Mouse (Mus musculus) myocyte (in vitro differentiated cells): ENCODE measurements around the gene Msi2. TPM values are rescaled to one million over a fixed set of nuclear protein-coding genes. Genes with fewer than 3 reads are reported as not detected.

Experiments
- H3K27me3 ChIP-seq: one replicate; pipeline ENCODE4 v1.6.1; 2011; ENCODE audit not compliant: control insufficient read depth, insufficient read depth, insufficient read length
- H3K36me3 ChIP-seq: one replicate; pipeline ENCODE4 v1.6.1; 2011; ENCODE audit not compliant: control insufficient read depth, insufficient read depth
- H3K4me2 ChIP-seq: one replicate; pipeline ENCODE4 v1.6.1; 2011; ENCODE audit warnings: low read depth, control low read depth
- H3K4me3 ChIP-seq: one replicate; pipeline ENCODE4 v1.5.1; 2011; ENCODE audit warnings: mild to moderate bottlenecking, control low read depth, moderate library complexity
- H3K79me2 ChIP-seq: one replicate; pipeline ENCODE4 v1.6.1; 2011; ENCODE audit not compliant: control insufficient read depth, insufficient read depth
- H3ac ChIP-seq: one replicate; pipeline ENCODE4 v1.6.1; 2011; ENCODE audit not compliant: control insufficient read depth, insufficient read length
- CEBPB ChIP-seq: IDR thresholded peaks from 2 replicates; pipeline ENCODE4 v1.6.1; 2011; ENCODE audit warnings: mild to moderate bottlenecking, moderate library complexity; ENCODE audit not compliant: poor library complexity, insufficient read depth, severe bottlenecking
- E2F4 ChIP-seq: IDR thresholded peaks from one replicate; pipeline ENCODE4 v1.6.1; 2011; ENCODE audit warnings: mild to moderate bottlenecking, control low read depth, moderate library complexity; ENCODE audit not compliant: insufficient read depth
- MAX ChIP-seq: IDR thresholded peaks from one replicate; pipeline ENCODE4 v1.6.1; 2011; ENCODE audit warnings: low read depth, mild to moderate bottlenecking, control low read depth
- MYOD1 ChIP-seq, 3 experiments: IDR thresholded peaks; one replicate each; pipeline ENCODE4 v1.6.1; 2011; ENCODE audit warnings: control low read depth in 2 of 3, low read depth in 2 of 3, mild to moderate bottlenecking in 2 of 3, moderate library complexity in 1 of 3; ENCODE audit not compliant: insufficient read length in 2 of 3, control insufficient read depth in 1 of 3
- MYOG ChIP-seq, 3 experiments: IDR thresholded peaks; one replicate each; pipeline ENCODE4 v1.6.1; 2011; ENCODE audit warnings: control low read depth in 2 of 3, low read depth in 2 of 3, mild to moderate bottlenecking in 2 of 3; ENCODE audit not compliant: insufficient read length in 2 of 3, control insufficient read depth in 1 of 3, insufficient read depth in 1 of 3
- POLR2A ChIP-seq: IDR thresholded peaks from one replicate; pipeline ENCODE4 v1.6.1; 2011; ENCODE audit warnings: low read depth, mild to moderate bottlenecking, control low read depth, moderate library complexity; ENCODE audit not compliant: insufficient read length
- POLR2AphosphoS2 ChIP-seq: IDR thresholded peaks from one replicate; pipeline ENCODE4 v1.6.1; 2011; ENCODE audit warnings: low read depth, control low read depth; ENCODE audit not compliant: insufficient read length
- REST ChIP-seq: IDR thresholded peaks from one replicate; pipeline ENCODE4 v1.6.1; 2011; ENCODE audit warnings: mild to moderate bottlenecking, control low read depth, moderate library complexity; ENCODE audit not compliant: insufficient read depth, insufficient read length
- SRF ChIP-seq: IDR thresholded peaks from one replicate; pipeline ENCODE4 v1.6.1; 2011; ENCODE audit warnings: low read depth; ENCODE audit not compliant: control insufficient read depth, insufficient read length
- TCF12 ChIP-seq: IDR thresholded peaks from one replicate; pipeline ENCODE4 v1.6.1; 2011; ENCODE audit warnings: mild to moderate bottlenecking, control low read depth; ENCODE audit not compliant: poor library complexity, insufficient read depth, severe bottlenecking
- TCF3 ChIP-seq: IDR thresholded peaks from one replicate; pipeline ENCODE4 v1.6.1; 2011; ENCODE audit warnings: low read depth, control low read depth; ENCODE audit not compliant: insufficient read length
- USF1 ChIP-seq: IDR thresholded peaks from one replicate; pipeline ENCODE4 v1.6.1; 2011; ENCODE audit warnings: low read depth, mild to moderate bottlenecking, control low read depth, moderate library complexity
- polyA plus RNA-seq: library from polyadenylated mRNA; unstranded; fragments of >200 nt; fragmentation: generic; extraction: Trizol; gene quantifications from one replicate; pipeline ENCODE4 v1.2.1, GENCODE M21; 2012; ENCODE audit warnings: missing spikeins

Msi2 gene
- polyA plus RNA-seq, 1 experiment = 37.9 TPM

GRCm38 (mm10) chr11:88631084-88631931, 87.0 kb downstream of the Msi2 start:
- no peak for TF ChIP-seq SRF
- TF ChIP-seq USF1 = no peak
- no peak for TF ChIP-seq MYOD1 (IDR thresholded peaks at IDR 0.05; ENCODE audit: control insufficient read depth in 1 of 3, insufficient read length in 2 of 3, low read depth in 2 of 3)
- no peak for TF ChIP-seq TCF3
- TF ChIP-seq E2F4 = no peak
- no peak overlapping the region for H3K4me2 ChIP-seq
- H3K27me3 ChIP-seq = no peaks in the 10 kb centered on the region

GRCm38 (mm10) chr11:88629619-88630018, 88.7 kb downstream of the Msi2 start:
- Histone ChIP-seq H3K36me3 (peaks cover 4% of the 10 kb centered on the region), H3K27me3 (no peaks in the 10 kb centered on the region), H3K4me3 (no peak overlapping the region), H3ac (no peak overlapping the region), H3K79me2 (peaks cover 58% of the 10 kb centered on the region), H3K4me2 (no peak overlapping the region)
- no peak for TF ChIP-seq POLR2A
- TF ChIP-seq CEBPB = no peak
- TF ChIP-seq MYOG (IDR thresholded peaks at IDR 0.05; ENCODE audit: control insufficient read depth in 1 of 3, insufficient read depth in 1 of 3, insufficient read length in 2 of 3, low read depth in 2 of 3) = no peak
- no peak for TF ChIP-seq POLR2AphosphoS2
- TF ChIP-seq E2F4 = no peak
- TF ChIP-seq REST = no peak
- TF ChIP-seq MAX = no peak
- TF ChIP-seq MYOD1 (IDR thresholded peaks at IDR 0.05; ENCODE audit: control insufficient read depth in 1 of 3, insufficient read length in 2 of 3, low read depth in 2 of 3) = no peak
- TF ChIP-seq TCF3 = no peak
- TF ChIP-seq SRF = no peak
- no peak for TF ChIP-seq USF1
- TF ChIP-seq TCF12 = no peak

More at GRCm38 (mm10) chr11:88631084-88631931, 87.0 kb downstream of the Msi2 start:
- Histone ChIP-seq H3K36me3 (peaks cover 4% of the 10 kb centered on the region), H3K79me2 (peaks cover 56% of the 10 kb centered on the region), H3K4me3 (no peak overlapping the region), H3ac (no peak overlapping the region)

GRCm38 (mm10) chr11:88629165-88629564, 89.1 kb downstream of the Msi2 start:
- Histone ChIP-seq H3K79me2 (peaks cover 63% of the 10 kb centered on the region), H3K4me3 (no peak overlapping the region), H3ac (no peak overlapping the region), H3K27me3 (no peaks in the 10 kb centered on the region), H3K36me3 (peaks cover 4% of the 10 kb centered on the region), H3K4me2 (no peak overlapping the region)
- TF ChIP-seq CEBPB (no peak), POLR2AphosphoS2 (no peak), TCF3 (no peak), USF1 (no peak)

GRCm38 (mm10) chr11:88628676-88629075, 89.6 kb downstream of the Msi2 start:
- Histone ChIP-seq H3K4me2 (no peak overlapping the region), H3K79me2 (peaks cover 63% of the 10 kb centered on the region), H3ac (no peak overlapping the region), H3K36me3 (peaks cover 4% of the 10 kb centered on the region), H3K4me3 (no peak overlapping the region), H3K27me3 (no peaks in the 10 kb centered on the region)
- no peak for TF ChIP-seq POLR2A
- TF ChIP-seq MYOG (IDR thresholded peaks at IDR 0.05; ENCODE audit: control insufficient read depth in 1 of 3, insufficient read depth in 1 of 3, insufficient read length in 2 of 3, low read depth in 2 of 3) = no peak
- no peak for TF ChIP-seq MAX
- no peak for TF ChIP-seq USF1
- TF ChIP-seq TCF12 = no peak
- TF ChIP-seq SRF = no peak
- TF ChIP-seq REST = no peak
- TF ChIP-seq CEBPB = no peak
- no peak for TF ChIP-seq E2F4
- TF ChIP-seq TCF3 = no peak
- no peak for TF ChIP-seq MYOD1 (IDR thresholded peaks at IDR 0.05; ENCODE audit: control insufficient read depth in 1 of 3, insufficient read length in 2 of 3, low read depth in 2 of 3)
- no peak for TF ChIP-seq POLR2AphosphoS2

GRCm38 (mm10) chr11:88627327-88627726, 91.0 kb downstream of the Msi2 start:
- no peak overlapping the region for H3ac ChIP-seq
- H3K36me3 ChIP-seq = no peaks in the 10 kb centered on the region
- no peak for TF ChIP-seq POLR2AphosphoS2
- TF ChIP-seq TCF12 = no peak
- no peak for TF ChIP-seq TCF3
- TF ChIP-seq E2F4 = no peak
- no peak for TF ChIP-seq REST
- no peaks in the 10 kb centered on the region for H3K27me3 ChIP-seq
- no peak overlapping the region for H3K4me2 ChIP-seq
- H3K4me3 ChIP-seq = no peak overlapping the region
- H3K79me2 ChIP-seq = peaks cover 60% of the 10 kb centered on the region
